Mouse (Mus musculus) stomach, postnatal 0 days (tissue): ENCODE results near the gene Cblb. TPM values are rescaled to one million over a fixed set of nuclear protein-coding genes. Genes with fewer than 3 reads are reported as not detected.

Source experiments
- ATAC-seq: fragments of 200-750 bp; cut with Nextera tagmentation; 2 replicates; pipeline ENCODE4 v1.8.0; 2017; ENCODE audit not compliant: low FRiP score, low TSS enrichment
- DNase-seq: peaks from one replicate; pipeline ENCODE4 v3.0.0-alpha.2; 2016; ENCODE audit warnings: low spot score
- H3K27ac ChIP-seq: fragments of 300-500 bp; sonication (generic); replicated peaks from 2 replicates; pipeline ENCODE4 v1.5.1; 2014; ENCODE audit warnings: mild to moderate bottlenecking, control low read depth
- H3K27me3 ChIP-seq: fragments of 300-500 bp; sonication (generic); 2 replicates; pipeline ENCODE4 v1.6.1; 2014; ENCODE audit warnings: low read length; ENCODE audit not compliant: control insufficient read depth, insufficient read depth
- H3K36me3 ChIP-seq: fragments of 300-500 bp; sonication (generic); 2 replicates; pipeline ENCODE4 v1.6.1; 2014; ENCODE audit warnings: low read length, mixed read lengths; ENCODE audit not compliant: control insufficient read depth, insufficient read depth
- H3K4me1 ChIP-seq: fragments of 300-500 bp; sonication (generic); replicated peaks from 2 replicates; pipeline ENCODE4 v1.6.1; 2014; ENCODE audit warnings: antibody characterized with exemption; ENCODE audit not compliant: control insufficient read depth, insufficient read depth
- H3K4me2 ChIP-seq: fragments of 300-500 bp; sonication (generic); replicated peaks from 2 replicates; pipeline ENCODE4 v1.6.1; 2014; ENCODE audit warnings: low read depth, mild to moderate bottlenecking, control low read depth, moderate library complexity
- H3K4me3 ChIP-seq: fragments of 300-500 bp; sonication (generic); 2 replicates; pipeline ENCODE4 v1.5.1; 2014; ENCODE audit warnings: low read depth, low read length, control low read depth
- H3K9ac ChIP-seq: fragments of 300-500 bp; sonication (generic); 2 replicates; pipeline ENCODE4 v1.6.1; 2014; ENCODE audit warnings: mild to moderate bottlenecking, low read length, control low read depth, mixed read lengths
- H3K9me3 ChIP-seq: fragments of 300-500 bp; sonication (generic); 2 replicates; pipeline ENCODE4 v1.6.1; 2016; ENCODE audit warnings: low read length; ENCODE audit not compliant: control insufficient read depth
- CTCF ChIP-seq: IDR thresholded peaks from 2 replicates; pipeline ENCODE4 v1.5.1; 2016; ENCODE audit warnings: antibody characterized with exemption, low read depth, mild to moderate bottlenecking, moderate library complexity
- EP300 ChIP-seq: optimal IDR thresholded peaks from 2 replicates; pipeline ENCODE3; 2016; ENCODE audit warnings: antibody characterized with exemption
- WGBS: fragments of 180-500 bp; shearing (Covaris S2); extraction: QIAGEN DNeasy Blood & Tissue Kit; methylation state at CpG from one replicate; pipeline ENCODE4 v1.1.7; 2014; 5-methylcytosine and 5-hydroxymethylcytosine counted together
- polyA plus RNA-seq: library from polyadenylated mRNA; unstranded; fragments of >200 nt; fragmentation: Nextera tagmentation; extraction: Ambion mirVana; gene quantifications from 2 replicates; pipeline ENCODE4 v1.2.1, GENCODE M21; 2015

Gene Cblb
- polyA plus RNA-seq, 1 experiment from 2014 or later, result 4.0 TPM

- WGBS, result 30% methylated on average over 9 of the region's 9 CpGs
- H3K27me3 ChIP-seq, result no peaks in the 10 kb centered on the region
- no peak for TF ChIP-seq EP300
- no peak for TF ChIP-seq CTCF
- DNase-seq (peak; percentile 64), ATAC-seq (peak; percentile 91)
- no peaks in the 10 kb centered on the region for H3K9me3 ChIP-seq
- H3K4me1 ChIP-seq, result 0 out of 2 replicates have a peak, but pooled peaks cover 3% of the 10 kb centered on the region
- H3K27ac ChIP-seq, result peak overlapping the region; percentile 70
- H3K36me3 ChIP-seq, result no peaks in the 10 kb centered on the region
- no peak overlapping the region for H3K9ac ChIP-seq
- no peak overlapping the region for H3K4me3 ChIP-seq
- H3K4me2 ChIP-seq, result no peak overlapping the region
These were observed 47.9 kb downstream of the Cblb start for GRCm38 (mm10) chr16:52078758-52079474.

GRCm38 (mm10) chr16:52079475-52079823, 48.4 kb downstream of the Cblb start:
- Histone ChIP-seq H3K9me3 (no peaks in the 10 kb centered on the region), H3K27me3 (no peaks in the 10 kb centered on the region), H3K4me3 (no peak overlapping the region), H3K4me1 (0 out of 2 replicates have a peak, but pooled peaks cover 3% of the 10 kb centered on the region), H3K27ac (peak overlapping the region; percentile 70), H3K36me3 (no peaks in the 10 kb centered on the region), H3K9ac (no peak overlapping the region), H3K4me2 (no peak overlapping the region)
- ATAC-seq (peak; percentile 80), DNase-seq (no peak)
- 50% methylated on average over 8 of the region's 8 CpGs for WGBS
- TF ChIP-seq CTCF (no peak), EP300 (no peak)

- no peak overlapping the region for H3K4me2 ChIP-seq
- no peak overlapping the region for H3K27ac ChIP-seq
- H3K9me3 ChIP-seq, result no peaks in the 10 kb centered on the region
- DNase-seq (no peak), ATAC-seq (0 out of 2 replicates have a peak, but pooled peaks have one; percentile 30)
- TF ChIP-seq CTCF, result no peak
- no peak for TF ChIP-seq EP300
- no peak overlapping the region for H3K4me3 ChIP-seq
- H3K27me3 ChIP-seq, result no peaks in the 10 kb centered on the region
- H3K4me1 ChIP-seq, result 0 out of 2 replicates have a peak, but pooled peaks cover 3% of the 10 kb centered on the region
- H3K9ac ChIP-seq, result no peak overlapping the region
- no peaks in the 10 kb centered on the region for H3K36me3 ChIP-seq
- 79% methylated on average over 11 of the region's 11 CpGs for WGBS
These were observed 49.8 kb downstream of the Cblb start for GRCm38 (mm10) chr16:52080619-52081395.

- Histone ChIP-seq H3K9me3 (no peaks in the 10 kb centered on the region), H3K4me1 (0 out of 2 replicates have a peak, but pooled peaks cover 3% of the 10 kb centered on the region), H3K27me3 (no peaks in the 10 kb centered on the region), H3K4me2 (no peak overlapping the region), H3K4me3 (no peak overlapping the region), H3K9ac (no peak overlapping the region), H3K27ac (no peak overlapping the region), H3K36me3 (no peaks in the 10 kb centered on the region)
- TF ChIP-seq EP300 (no peak), CTCF (no peak)
- DNase-seq, result no peak
- no peak for ATAC-seq
- 45% methylated on average over 3 of the region's 3 CpGs for WGBS
These were observed 50.7 kb downstream of the Cblb start for GRCm38 (mm10) chr16:52081756-52082155.

GRCm38 (mm10) chr16:52086793-52087450, 55.9 kb downstream of the Cblb start:
- ATAC-seq (no peak), DNase-seq (no peak)
- Histone ChIP-seq H3K9me3 (no peaks in the 10 kb centered on the region), H3K9ac (no peak overlapping the region), H3K27ac (no peak overlapping the region), H3K4me2 (no peak overlapping the region), H3K27me3 (no peaks in the 10 kb centered on the region), H3K4me1 (no peaks in the 10 kb centered on the region), H3K4me3 (no peak overlapping the region), H3K36me3 (no peaks in the 10 kb centered on the region)
- TF ChIP-seq EP300 (no peak), CTCF (no peak)
- WGBS, result 85% methylated on average over 8 of the region's 9 CpGs
